Mouse (Mus musculus) CH12.LX (cell line): Measurements from ENCODE around the gene Zfp277. TPM values are rescaled to one million over a fixed set of nuclear protein-coding genes. Genes with fewer than 3 reads are reported as not detected.

Source experiments
- DNase-seq: peaks from one replicate; pipeline ENCODE4 v3.0.0-alpha.2; 2013; ENCODE audit errors: extremely low read depth
- H3K27ac ChIP-seq: 2 replicates; pipeline ENCODE4 v1.5.1; 2012; ENCODE audit warnings: low read depth, mild to moderate bottlenecking, control low read depth, moderate library complexity; ENCODE audit not compliant: insufficient read depth
- H3K27me3 ChIP-seq: replicated peaks from 2 replicates; pipeline ENCODE3; 2012; ENCODE audit warnings: inconsistent platforms
- H3K36me3 ChIP-seq, 2 experiments: replicated peaks in 1 of 2; 2 replicates each; pipeline versions ENCODE3 to v1.6.1; 2012; ENCODE audit warnings: inconsistent platforms in 1 of 2, low read length in 1 of 2, mild to moderate bottlenecking in 1 of 2, mixed read lengths in 1 of 2, moderate library complexity in 1 of 2; ENCODE audit not compliant: control insufficient read depth in 1 of 2, insufficient read depth in 1 of 2
- H3K4me1 ChIP-seq, 2 experiments: 2 replicates each; pipeline ENCODE4 v1.6.1; 2012; ENCODE audit warnings: inconsistent platforms in 1 of 2, moderate library complexity in 1 of 2; ENCODE audit not compliant: insufficient read depth in 2 of 2, control insufficient read depth in 1 of 2
- H3K4me2 ChIP-seq: 2 replicates; pipeline ENCODE4 v1.6.1; 2012; ENCODE audit warnings: low read depth, mild to moderate bottlenecking, control low read depth; ENCODE audit not compliant: poor library complexity, insufficient read depth, severe bottlenecking
- H3K4me3 ChIP-seq, 3 experiments: fragments of 150-350 bp in 1 of 3; sonication (generic) in 1 of 3; replicated peaks in 1 of 3; 2 replicates each; pipeline versions ENCODE3 to v1.5.1; 2011 to 2012; ENCODE audit warnings: low read depth in 2 of 3, low read length in 2 of 3, mild to moderate bottlenecking in 2 of 3, moderate library complexity in 2 of 3, control low read depth in 1 of 3, improper control_type of control experiment in 1 of 3, inconsistent platforms in 1 of 3, mixed read lengths in 1 of 3; ENCODE audit not compliant: poor library complexity in 1 of 3
- H3K79me2 ChIP-seq: replicated peaks from 2 replicates; pipeline ENCODE4 v1.6.1; 2012; ENCODE audit warnings: mild to moderate bottlenecking, moderate library complexity; ENCODE audit not compliant: control insufficient read depth, poor library complexity, insufficient read depth, severe bottlenecking; ENCODE audit errors: extremely low read depth
- H3K9ac ChIP-seq: 2 replicates; pipeline ENCODE4 v1.6.1; 2012; ENCODE audit warnings: low read depth, mild to moderate bottlenecking, control low read depth, moderate library complexity; ENCODE audit not compliant: insufficient read depth
- H3K9me3 ChIP-seq: replicated peaks from 2 replicates; pipeline ENCODE3; 2012; ENCODE audit warnings: low read length, inconsistent platforms, mixed read lengths
- E2F4 ChIP-seq: IDR thresholded peaks from 2 replicates; pipeline ENCODE4 v1.6.1; 2011; ENCODE audit warnings: low read depth, low read length, improper control_type of control experiment; ENCODE audit not compliant: insufficient replicate concordance
- EP300 ChIP-seq: IDR thresholded peaks from 2 replicates; pipeline ENCODE4 v1.6.1; 2011; ENCODE audit warnings: low read length, improper control_type of control experiment
- ETS1 ChIP-seq: conservative IDR thresholded peaks from 2 replicates; pipeline ENCODE4 v1.6.1; 2012; ENCODE audit warnings: low read depth, mild to moderate bottlenecking, inconsistent platforms, low read length, improper control_type of control experiment, moderate library complexity
- IRF4 ChIP-seq: IDR thresholded peaks from 2 replicates; pipeline ENCODE4 v1.6.1; 2014; ENCODE audit warnings: low read depth, mild to moderate bottlenecking, inconsistent platforms, low read length, improper control_type of control experiment
- MXI1 ChIP-seq: IDR thresholded peaks from 2 replicates; pipeline ENCODE4 v1.6.1; 2011; ENCODE audit warnings: mild to moderate bottlenecking, low read depth, low read length, improper control_type of control experiment
- NELFE ChIP-seq: IDR thresholded peaks from 2 replicates; pipeline ENCODE4 v1.6.1; 2011; ENCODE audit warnings: low read depth, low read length, improper control_type of control experiment
- PAX5 ChIP-seq: IDR thresholded peaks from 2 replicates; pipeline ENCODE4 v1.6.1; 2012; ENCODE audit warnings: low read length, inconsistent platforms, mixed read lengths
- RAD21 ChIP-seq: IDR thresholded peaks from 2 replicates; pipeline ENCODE4 v1.6.1; 2011; ENCODE audit warnings: low read depth, mild to moderate bottlenecking, low read length, improper control_type of control experiment, moderate library complexity
- TBP ChIP-seq: conservative IDR thresholded peaks from 2 replicates; pipeline ENCODE4 v1.6.1; 2011; ENCODE audit warnings: low read depth, low read length, improper control_type of control experiment
- USF1 ChIP-seq: IDR thresholded peaks from 2 replicates; pipeline ENCODE4 v1.6.1; 2014; ENCODE audit warnings: low read depth, mild to moderate bottlenecking, inconsistent platforms, low read length, improper control_type of control experiment
- dilution Hi-C: fragments of 300-500 bp; cut with MboI; formaldehyde crosslinking; loops from 2 replicates; pipeline ENCODE4 v1.14.3; 2020; ENCODE audit warnings: low sequenced_read_pairs; ENCODE audit not compliant: extremely low pct_unique_long_range_greater_than_20kb, extremely low pct_ligation_motif_present
- in situ Hi-C: fragments of 300-500 bp; cut with MboI; formaldehyde crosslinking; loops from 3 replicates; pipeline ENCODE4 v1.14.3; 2019; ENCODE audit warnings: low sequenced_read_pairs, low pct_ligation_motif_present, low pct_unique_long_range_greater_than_20kb, mixed read lengths
- polyA plus RNA-seq: library from polyadenylated mRNA; unstranded; fragments of >175 nt; gene quantifications from 2 replicates; pipeline ENCODE4 v1.2.1, GENCODE M21; 2012; ENCODE audit warnings: low read depth; ENCODE audit not compliant: insufficient read length
- total RNA-seq, 2 experiments: library from RNA; depleted of rRNA; stranded (reverse); fragments of 300-350 nt in 1 of 2; fragments of >200 nt in 1 of 2; gene quantifications; 2 replicates each; pipeline ENCODE4 v1.2.3; 2012 to 2014

Zfp277 gene
- total and polyA plus RNA-seq, 3 experiments: 13.7 to 31.2 (median 18.9) TPM

GRCm38 (mm10) chr12:40463828-40464227 lies 18.1 kb upstream of the Zfp277 start:
- Histone ChIP-seq H3K9ac (no peak overlapping the region), H3K4me3 (no peak overlapping the region), H3K9me3 (no peaks in the 10 kb centered on the region), H3K27ac (no peak overlapping the region), H3K4me1 (peaks cover 0 to 9% of the 10 kb centered on the region in 2 experiments; a peak in 1 of 4 replicates), H3K4me2 (no peak overlapping the region), H3K27me3 (no peaks in the 10 kb centered on the region), H3K36me3 (no peaks in the 10 kb centered on the region), H3K79me2 (no peaks in the 10 kb centered on the region)
- no peak for DNase-seq
- dilution Hi-C loops (no loop called here), in situ Hi-C loops (no loop called here)
- TF ChIP-seq TBP (no peak), ETS1 (no peak)

GRCm38 (mm10) chr12:40462693-40463235 lies 17.1 kb upstream of the Zfp277 start:
- in situ Hi-C loops: no loop called here
- no peak overlapping the region for H3K4me2 ChIP-seq

GRCm38 (mm10) chr12:40459673-40460265 lies 14.1 kb upstream of the Zfp277 start:
- Histone ChIP-seq H3K9me3 (no peaks in the 10 kb centered on the region), H3K4me2 (no peak overlapping the region), H3K79me2 (no peaks in the 10 kb centered on the region), H3K4me1 (0 out of 4 replicates have a peak, but pooled peaks cover 0 to 4% of the 10 kb centered on the region in 2 experiments), H3K27me3 (no peaks in the 10 kb centered on the region), H3K27ac (no peak overlapping the region), H3K4me3 (no peak overlapping the region), H3K36me3 (no peaks in the 10 kb centered on the region), H3K9ac (no peak overlapping the region)
- no peak for TF ChIP-seq E2F4
- TF ChIP-seq IRF4: no peak
- no peak for TF ChIP-seq NELFE
- TF ChIP-seq USF1: peak; percentile 10; the same call in 1 of the 2 replicates
- dilution Hi-C loops (no loop called here), in situ Hi-C loops (no loop called here)
- no peak for DNase-seq

More at GRCm38 (mm10) chr12:40462693-40463235, 17.1 kb upstream of the Zfp277 start:
- no peak overlapping the region for H3K9ac ChIP-seq
- dilution Hi-C loops: no loop called here
- no peak for DNase-seq
- TF ChIP-seq MXI1 (no peak), EP300 (no peak), ETS1 (no peak), RAD21 (no peak), PAX5 (no peak)
- TF ChIP-seq, all 38 proteins: peak for 0
- H3K4me1 ChIP-seq: peaks cover 0 to 9% of the 10 kb centered on the region in 2 experiments; a peak in 1 of 4 replicates
- no peaks in the 10 kb centered on the region for H3K79me2 ChIP-seq
- H3K4me3 ChIP-seq: no peak overlapping the region
- H3K27ac ChIP-seq: no peak overlapping the region
- no peaks in the 10 kb centered on the region for H3K9me3 ChIP-seq
- H3K27me3 ChIP-seq: no peaks in the 10 kb centered on the region
- H3K36me3 ChIP-seq: no peaks in the 10 kb centered on the region
